Mouse (Mus musculus): ENCODE measurements around the gene Tex19.2.
"Not testable (repeated sequence)": the region's sequence is repeated elsewhere in the genome, so short reads cannot be mapped to it uniquely, and the experiment has no call there.

Tex19.2 gene

DNA sequence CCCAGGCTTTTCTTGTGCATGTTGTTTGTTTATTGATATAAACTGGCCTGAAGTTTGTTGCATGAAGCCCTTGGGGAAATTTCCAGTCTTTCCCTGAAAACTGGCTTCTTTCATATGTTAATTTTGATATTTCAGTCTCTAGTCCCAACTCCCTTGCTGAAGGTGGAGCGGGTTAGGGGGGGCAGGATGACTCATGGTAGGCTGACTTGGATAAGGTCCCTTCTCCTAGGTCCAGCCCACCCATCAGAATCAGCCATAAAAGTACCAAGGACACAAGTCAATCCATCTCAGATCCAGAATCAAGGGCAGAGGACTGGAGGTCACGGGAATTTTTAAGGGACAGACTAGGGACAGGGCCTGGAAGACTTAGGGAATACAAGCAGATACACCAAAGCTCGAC is 7.4 kb downstream of the Tex19.2 start:
- DNase-seq (ENCODE audit: low spot score in 2 of 2), result no peak

DNA sequence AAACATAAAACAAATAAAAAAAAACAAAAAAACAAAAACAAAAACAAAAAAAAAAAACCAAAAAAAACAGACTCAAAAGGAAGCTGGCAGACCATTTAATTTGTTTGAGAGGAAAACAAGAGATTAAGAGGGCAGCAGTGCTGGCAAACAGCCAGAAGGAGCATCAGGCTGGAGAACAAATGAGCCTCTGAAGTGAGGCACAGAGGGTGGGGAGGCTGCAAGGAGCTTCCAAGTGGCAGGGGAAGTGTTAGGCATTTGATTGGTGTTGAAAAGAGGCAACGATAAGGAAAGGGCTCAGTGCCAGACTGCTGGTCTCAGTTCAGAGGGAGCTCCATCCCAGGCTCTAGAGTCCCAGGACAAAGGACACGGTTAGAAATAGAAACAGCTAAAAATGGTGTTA is 8.5 kb downstream of the Tex19.2 start:
- no peak for DNase-seq (ENCODE audit: low spot score in 2 of 2)

DNA sequence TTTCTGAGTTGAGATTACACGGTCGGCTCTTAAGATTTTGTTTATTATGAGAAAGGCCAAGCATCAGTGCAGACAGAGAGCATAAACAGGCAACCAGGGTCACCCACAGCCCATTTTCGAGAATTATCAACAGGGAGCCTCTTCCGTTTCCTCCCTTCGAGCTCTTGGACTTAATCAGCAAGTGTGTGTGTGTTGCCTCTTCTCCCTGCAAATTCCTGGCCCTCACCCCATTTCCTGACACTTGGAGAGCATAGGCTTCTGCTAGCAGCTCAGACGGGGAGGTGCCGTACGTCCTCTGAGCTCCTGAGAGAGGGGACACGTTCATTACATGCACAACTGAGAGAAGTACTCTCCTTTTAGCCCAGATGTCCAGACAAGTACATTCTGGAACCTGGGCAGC is 10.4 kb downstream of the Tex19.2 start:
- DNase-seq (ENCODE audit: low spot score in 2 of 2), result no peak

DNA sequence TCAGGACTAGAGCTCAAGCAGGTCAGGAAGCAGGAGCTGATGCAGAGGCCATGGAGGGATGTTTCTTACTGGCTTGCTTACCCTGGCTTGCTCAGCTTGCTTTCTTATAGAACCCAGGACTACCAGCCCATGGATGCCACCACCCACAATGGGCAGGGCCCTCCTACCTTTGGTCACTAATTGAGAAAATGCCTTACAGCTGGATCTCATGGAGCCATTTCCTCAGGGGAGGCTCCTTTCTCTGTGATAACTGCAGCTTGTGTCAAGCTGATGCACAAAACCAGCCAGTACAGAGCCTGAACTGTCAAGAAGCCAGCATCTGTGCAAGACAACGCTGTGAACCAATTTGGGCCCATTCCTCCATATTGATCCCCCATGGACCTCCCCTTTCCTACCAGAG is 11.2 kb downstream of the Tex19.2 start:
- DNase-seq (ENCODE audit: low spot score in 2 of 2), result not testable (repeated sequence)

DNA sequence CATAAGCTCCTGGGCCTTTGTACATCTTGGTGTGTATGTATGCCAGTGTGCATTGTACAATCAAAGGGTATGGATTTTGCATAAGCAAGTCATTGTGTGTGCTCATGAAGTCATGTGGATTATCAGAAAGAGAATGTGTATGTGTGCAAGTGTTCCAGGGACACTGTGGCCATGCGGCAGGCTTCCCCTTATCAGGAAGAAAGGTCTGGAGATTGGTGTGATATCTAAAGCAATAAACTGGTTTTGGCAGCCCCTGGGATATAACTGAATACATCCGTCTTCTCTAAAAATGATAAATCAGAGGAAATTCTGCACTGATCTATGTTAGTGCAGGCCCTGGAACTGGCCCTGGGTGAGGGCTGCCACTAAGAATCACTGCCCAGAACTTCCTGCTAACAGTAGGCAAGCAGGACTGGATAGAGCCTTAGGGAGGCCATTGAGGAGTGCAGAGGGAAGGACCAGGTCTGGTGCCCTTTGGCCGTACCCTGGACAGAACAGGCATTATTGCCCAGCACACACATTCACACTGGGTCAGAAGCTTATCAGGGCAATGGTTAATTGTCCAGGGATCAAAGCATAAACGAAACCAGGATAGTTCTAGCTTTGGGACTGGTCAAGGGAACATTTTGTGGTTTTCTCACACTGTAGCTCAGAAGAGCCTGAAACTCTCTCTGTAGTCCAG is 17.2 kb downstream of the Tex19.2 start:
- no peak for DNase-seq (ENCODE audit: low spot score in 2 of 2)

DNA sequence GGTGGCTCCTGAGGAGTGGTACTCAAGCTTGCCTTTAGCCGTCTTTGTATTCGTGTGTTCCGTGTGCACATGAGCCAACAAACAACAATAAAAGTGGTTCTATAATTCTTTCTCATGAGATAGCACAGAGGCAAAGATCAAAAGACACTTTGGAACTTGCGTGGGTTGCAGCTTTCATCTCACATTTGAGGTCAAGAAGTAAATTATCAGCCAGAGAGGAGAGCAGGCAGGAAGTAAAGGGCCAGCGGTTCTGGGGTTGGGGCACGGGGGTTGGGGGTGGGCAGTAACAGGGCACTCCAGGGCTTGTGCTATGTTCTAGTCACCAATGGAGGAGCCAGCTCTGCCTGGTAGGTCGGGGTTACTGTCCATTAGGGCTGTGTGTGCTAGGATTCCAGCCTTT is 17.8 kb downstream of the Tex19.2 start:
- DNase-seq (ENCODE audit: low spot score in 2 of 2), result no peak

DNA sequence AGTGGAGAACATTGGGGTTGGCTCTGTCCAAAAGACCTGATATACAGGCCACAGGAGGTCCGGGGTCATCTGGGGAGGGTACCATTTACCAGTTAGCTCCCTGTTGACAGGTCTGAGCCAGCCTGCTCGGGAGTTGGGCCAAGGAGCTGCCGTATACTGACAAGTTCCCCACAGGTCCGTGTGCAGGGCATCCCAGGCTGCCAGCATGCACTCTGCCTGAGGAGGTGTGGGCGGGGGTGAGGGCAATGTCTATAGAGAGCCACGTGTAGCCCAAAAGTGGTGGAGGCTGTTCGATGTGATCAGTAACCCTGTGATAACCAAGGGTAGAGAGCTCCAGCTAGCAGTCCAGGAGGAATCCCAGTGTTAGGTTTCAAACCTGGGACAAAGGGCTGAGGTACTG is 18.7 kb downstream of the Tex19.2 start:
- DNase-seq (ENCODE audit: low spot score in 2 of 2), result no peak

DNA sequence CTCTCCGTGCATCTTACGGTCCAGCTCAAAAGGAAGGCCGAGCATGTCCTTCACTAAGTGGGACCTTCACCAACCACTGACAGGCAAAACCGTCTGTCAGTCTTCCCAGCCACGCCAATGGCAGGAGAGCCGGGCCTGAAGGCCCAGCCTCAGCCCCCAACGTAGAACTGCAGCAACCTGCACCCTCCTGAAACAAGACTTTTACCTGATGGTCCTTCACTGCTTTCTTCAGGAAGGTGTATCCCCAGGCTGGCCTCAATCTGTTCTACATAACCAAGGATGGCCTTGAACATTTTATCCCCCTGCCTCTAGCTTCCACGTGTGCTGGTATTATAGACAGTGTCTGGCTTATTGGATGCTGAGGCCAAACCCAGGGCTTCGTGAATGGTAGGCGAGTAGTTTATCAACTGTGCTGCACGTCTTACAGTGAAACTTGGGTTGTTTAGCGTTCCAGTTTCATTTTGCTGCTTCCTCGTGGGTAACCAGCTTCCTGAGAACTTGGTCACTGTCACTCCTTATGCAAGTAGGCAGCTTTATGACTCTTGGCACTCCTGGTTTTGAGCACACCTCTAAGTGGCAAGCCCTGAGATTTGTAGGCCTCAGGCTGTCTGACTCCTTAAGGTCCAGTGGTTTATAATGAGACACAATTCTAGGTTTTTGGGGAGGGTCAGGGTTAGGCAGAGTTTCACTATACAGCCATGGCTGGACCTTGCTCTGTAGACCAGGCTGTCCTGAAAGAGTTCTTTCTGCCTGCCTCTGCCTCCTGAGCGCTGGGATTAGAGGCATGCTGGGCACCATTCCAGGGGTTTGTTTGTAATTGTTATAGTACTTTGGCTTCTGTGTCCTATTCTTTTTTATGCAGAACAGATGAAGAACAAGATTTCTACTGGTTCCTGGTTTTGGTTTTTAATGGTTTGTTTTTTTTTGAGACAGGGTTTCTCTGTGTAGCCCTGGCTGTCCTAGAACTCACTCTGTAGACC is 25.6 kb downstream of the Tex19.2 start:
- DNase-seq (ENCODE audit: low spot score in 2 of 2), result no peak

DNA sequence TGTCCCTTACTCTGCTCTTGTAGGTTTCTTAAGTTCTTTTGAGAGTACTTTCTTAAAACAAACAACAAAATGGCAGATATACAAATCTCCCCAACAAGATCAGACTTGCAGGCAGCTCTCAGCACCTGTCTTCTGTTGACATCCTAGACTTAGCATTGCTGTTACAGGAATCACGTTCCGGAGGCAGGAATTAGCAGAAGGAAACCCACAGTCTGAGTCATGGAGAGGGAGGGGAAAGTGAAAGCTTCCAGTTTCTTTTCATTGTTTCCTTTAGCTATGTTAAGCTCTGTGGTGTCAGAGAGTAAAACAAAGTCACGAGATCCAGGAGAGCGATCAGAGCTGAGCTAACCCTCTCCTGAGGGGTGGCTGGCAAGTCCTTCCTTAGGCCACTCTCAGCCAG is 27.5 kb downstream of the Tex19.2 start:
- no peak for DNase-seq (ENCODE audit: low spot score in 2 of 2)

DNA sequence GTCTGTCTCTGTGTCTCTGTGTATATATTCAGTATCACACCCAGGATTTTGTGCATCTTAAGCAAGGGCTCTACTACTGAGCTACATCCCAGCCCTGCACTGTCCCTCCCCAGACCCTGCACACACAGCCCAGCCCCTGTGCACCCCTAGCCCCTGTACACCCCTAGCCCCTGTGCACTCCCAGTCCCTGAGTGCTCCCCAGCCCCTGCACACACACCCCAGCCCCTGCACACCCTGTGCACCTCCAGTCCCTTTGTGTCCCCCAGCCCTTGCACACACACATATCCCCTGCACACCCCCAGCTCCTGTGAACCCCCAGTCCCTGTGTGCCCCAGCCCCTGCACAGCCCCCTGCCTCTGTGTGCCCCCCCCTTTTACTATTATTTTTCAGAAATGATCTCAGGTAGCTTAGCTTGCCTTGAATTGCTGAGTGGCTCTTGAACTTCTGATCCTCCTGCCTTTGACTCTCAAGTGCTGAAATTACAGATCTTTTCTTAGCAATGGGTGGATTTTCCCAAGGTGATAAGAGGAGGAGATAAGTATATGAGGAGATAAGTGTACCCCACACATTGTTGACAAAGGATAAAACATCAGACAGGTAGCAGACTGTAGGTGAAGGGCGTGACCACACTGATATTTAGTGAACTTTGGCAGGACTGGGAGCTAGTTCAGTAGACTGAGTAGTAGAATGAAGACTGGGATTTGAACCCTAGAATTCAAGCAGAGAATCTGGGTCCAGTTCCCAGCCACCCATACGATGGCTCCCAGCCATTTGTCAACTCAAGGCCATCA is 28.5 kb downstream of the Tex19.2 start:
- DNase-seq (ENCODE audit: low spot score in 2 of 2), result no peak

DNA sequence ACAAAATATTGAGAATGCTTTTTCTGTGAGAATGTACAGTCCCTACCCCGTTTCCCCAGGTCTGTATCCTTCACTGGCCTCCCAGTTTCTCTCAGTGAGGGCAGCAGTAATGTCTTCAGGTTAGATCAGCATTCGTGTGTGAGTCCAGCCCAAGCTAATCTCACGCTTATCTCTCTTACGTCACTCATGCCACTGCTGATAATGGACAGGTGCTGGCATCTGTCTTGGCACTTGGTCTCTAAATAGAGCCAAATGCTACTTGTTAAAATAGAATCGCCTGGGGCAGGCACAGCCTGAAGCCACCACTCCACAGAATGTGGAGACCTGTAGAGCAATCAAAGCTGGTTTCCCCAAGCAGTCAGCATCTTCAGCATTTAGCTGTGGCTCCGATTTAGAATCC is 29.5 kb downstream of the Tex19.2 start:
- no peak for DNase-seq (ENCODE audit: low spot score in 2 of 2)

DNA sequence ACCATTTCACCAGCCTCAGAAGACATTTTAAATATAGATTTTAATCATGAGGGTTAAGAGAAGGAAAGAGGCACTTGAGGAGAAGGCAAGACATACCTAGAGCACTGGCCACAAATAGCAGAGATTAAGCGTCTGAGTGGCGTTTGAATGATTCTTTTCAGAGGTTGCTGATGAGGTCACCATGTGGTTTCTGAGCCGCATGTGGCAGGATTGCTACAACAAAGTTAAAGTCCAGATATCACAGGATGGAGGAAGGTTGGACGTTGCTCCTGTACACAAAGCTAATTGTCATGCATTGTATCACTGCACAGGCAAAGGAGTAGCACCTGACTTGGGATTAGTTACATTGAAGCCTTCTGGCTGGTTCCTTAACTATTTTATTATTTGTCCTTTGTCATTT is 32.2 kb downstream of the Tex19.2 start:
- DNase-seq (ENCODE audit: low spot score in 2 of 2), result no peak

DNA sequence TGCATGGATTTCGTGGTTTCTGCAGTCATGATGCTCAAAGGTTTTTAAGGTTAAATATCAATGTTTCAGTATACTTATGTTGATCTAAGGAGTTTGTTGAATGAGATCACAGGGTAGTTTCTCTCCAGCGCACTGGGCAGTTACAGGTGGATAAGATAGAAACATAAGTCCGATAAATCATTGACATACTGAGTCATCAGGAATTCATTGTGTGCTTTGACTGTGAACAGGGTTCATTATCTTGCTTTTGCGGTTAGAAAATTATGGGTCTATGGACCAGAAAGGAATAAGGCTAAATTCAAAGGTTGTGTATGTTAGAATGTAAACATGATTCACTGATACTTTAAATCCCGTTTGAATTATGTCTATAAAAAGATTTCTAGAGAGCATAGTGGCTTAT is 33.3 kb downstream of the Tex19.2 start:
- DNase-seq (ENCODE audit: low spot score in 2 of 2), result no peak

DNA sequence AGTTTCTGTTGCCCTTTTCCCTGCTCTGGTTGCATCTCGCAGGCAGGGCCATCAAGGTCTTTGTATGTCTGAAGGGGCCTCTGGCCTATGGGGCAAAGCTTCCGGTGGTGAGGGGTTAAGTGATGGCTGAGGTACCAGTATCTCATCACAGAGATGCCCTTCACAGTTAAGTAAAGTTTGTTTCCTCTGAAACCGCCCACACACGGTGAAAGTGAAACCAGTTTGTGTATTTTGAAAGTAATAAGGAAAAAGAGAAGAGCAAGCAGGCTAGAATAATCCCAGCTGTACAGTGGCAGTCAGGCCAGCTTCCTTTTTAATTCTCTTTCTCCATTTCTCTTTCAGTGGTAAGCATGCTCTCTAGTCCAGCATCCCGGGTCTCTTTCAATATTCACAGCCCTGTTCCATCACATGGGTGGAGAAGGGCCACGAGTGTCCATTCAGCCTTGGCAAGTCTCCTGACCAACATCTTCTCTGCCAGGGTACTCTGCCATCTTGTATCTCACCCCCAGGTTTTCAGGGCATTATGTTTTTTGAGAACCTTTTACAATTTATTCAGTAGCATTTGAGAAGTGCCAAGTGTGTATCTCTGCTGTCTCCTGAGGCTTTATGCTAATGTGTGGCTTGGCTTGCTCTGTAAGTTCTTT is 35.5 kb downstream of the Tex19.2 start:
- DNase-seq (ENCODE audit: low spot score in 2 of 2), result no peak

DNA sequence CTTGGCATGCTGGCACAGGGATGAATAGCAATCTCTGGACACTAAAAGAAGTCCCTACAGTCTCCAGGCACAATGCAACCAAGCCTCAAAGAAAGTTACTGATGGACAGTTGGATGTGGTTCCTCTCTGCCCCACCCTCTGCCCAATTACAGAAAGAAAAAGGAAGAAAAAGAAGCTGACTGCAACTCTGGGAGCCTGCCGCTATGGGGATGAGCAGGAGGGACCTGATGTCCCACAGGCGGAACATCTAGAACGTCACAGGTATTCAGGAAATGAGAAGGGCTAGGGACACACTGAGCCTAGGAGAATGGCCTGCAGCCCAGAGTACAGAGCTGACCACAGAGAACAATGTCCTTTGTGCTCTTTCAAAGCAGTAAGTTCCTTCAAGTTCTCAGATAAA is 36.2 kb downstream of the Tex19.2 start:
- DNase-seq (ENCODE audit: low spot score in 2 of 2), result no peak

DNA sequence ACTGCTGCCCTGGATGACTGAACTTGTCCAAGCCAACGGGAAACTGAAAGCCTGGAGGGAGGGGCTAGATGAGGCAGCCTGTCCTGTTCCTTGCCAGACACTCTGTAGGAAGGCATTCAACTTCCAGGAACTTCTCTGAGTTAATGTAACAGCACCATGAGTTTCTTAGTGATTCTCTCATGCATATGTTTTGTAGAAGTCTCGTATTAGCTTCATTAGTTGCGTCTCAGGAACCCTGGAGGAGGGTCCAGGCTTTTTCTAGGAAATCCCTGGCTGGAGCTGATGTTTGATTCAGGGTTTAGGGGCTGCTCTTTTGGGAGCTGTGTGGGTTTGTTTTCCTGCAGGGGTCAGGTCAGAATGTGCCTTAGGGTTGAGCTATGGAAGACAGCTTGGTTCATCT is 37.4 kb downstream of the Tex19.2 start, which contains the start of gene Sectm1a:
TSS of gene Sectm1a (minus strand) at position 101 of the 400 bp plus-strand sequence.
- no peak for DNase-seq (ENCODE audit: low spot score in 2 of 2)

DNA sequence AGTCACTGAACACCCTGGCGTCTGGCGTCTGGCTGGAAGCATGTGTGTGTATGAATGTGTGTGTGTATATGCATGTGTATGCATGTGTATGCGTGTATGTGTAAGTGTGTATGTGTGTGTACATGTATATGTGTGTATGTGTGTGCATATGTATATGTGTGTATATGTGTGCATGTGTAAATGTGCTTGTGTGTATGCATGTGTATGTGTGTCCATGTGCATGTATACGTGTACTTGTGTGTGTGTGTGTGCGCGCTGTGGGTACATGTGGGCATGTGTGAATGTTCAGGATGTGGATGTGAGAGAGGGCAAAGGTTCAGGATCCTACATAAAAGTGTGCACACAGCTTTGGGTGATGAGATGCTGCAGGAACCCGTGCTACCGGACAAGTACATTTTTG is 38.1 kb downstream of the Tex19.2 start:
- no peak for DNase-seq (ENCODE audit: low spot score in 2 of 2)

DNA sequence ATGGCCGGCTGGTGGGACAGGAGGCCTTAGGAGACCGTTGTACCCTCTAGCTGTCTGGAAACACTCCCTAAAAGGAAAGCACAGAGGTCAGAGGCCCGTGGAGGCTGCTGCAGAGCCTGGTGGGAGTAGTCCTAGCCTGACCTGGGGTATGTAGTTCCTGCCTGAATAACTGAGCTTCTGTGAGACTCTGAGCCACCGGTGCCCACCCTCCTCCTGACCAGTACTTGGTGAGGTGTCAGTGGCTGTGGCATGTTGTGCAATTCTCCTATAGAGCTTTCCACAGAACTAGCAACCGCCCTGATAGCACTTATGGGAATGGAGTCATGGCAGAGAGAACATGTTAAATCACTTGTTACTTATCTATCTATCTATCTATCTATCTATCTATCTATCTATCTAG is 42.8 kb downstream of the Tex19.2 start:
- DNase-seq (ENCODE audit: low spot score in 2 of 2), result no peak

DNA sequence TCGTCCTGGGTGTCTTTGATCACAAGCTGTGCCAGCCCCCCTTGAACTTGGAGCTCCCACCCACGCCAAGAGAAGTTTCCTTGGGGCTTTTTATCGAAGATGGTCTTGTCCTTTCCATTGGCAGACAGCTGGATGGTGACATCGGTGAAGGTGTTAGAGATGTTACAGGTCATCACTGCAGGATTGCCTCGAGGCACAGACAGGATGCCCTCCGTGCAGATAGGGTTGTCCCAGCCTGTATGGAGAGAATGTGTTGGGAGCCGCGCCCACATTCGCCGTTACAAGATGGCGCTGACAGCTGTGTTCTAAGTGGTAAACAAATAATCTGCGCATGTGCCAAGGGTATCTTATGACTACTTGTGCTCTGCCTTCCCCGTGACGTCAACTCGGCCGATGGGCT is 48.8 kb downstream of the Tex19.2 start:
- DNase-seq (ENCODE audit: low spot score in 2 of 2), result not testable (repeated sequence)

DNA sequence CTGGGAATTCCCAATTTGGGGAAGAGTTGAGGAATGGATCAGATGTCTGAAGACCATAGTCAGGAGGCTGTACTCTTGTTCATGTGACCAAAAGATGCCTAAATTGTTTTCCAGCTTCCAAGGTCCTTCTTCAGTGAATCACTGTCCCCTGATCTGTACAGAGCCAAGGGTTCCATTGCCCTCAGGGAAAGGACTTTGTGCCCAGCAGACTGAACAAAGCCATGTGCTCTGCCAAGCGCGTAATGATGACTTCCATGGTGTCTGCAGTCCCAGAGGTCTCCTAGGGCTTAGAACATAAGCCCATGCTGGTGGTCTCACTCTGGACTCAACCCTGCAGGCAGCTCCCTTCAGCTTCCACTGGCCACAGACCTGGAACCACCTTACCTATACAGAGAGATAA is 50.6 kb downstream of the Tex19.2 start:
- no peak for DNase-seq (ENCODE audit: low spot score in 2 of 2)
